Mouse (Mus musculus) lung, postnatal 0 days (tissue): ENCODE results near the gene Dact3.

Experiments used
- CTCF ChIP-seq: IDR thresholded peaks from 2 replicates; pipeline ENCODE4 v1.5.1; 2016; ENCODE audit warnings: antibody characterized with exemption, mild to moderate bottlenecking
- EP300 ChIP-seq: IDR thresholded peaks from 2 replicates; pipeline ENCODE4 v1.6.1; 2016; ENCODE audit warnings: antibody characterized with exemption, mild to moderate bottlenecking, control low read depth

DNA sequence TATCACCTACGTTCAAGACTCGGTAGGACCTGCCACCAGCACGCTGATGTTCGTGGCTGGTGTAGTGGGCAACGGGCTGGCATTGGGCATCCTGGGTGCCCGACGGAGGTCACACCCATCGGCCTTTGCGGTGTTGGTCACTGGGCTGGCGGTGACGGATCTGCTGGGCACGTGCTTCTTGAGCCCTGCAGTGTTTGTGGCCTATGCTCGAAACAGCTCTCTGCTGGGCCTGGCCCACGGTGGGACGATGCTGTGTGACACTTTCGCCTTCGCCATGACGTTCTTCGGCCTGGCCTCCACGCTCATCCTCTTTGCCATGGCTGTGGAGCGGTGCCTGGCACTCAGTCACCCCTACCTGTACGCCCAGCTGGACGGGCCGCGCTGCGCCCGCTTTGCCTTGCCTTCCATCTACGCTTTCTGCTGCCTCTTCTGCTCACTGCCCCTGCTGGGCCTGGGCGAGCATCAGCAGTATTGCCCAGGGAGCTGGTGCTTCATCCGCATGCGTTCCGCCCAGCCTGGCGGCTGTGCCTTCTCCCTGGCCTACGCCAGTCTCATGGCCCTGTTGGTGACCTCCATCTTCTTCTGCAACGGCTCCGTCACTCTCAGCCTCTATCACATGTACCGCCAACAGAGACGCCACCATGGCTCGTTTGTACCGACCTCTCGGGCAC, 31.9 kb downstream of the Dact3 start:
- TF ChIP-seq CTCF (no peak), EP300 (no peak)
